ENCODE assay signal across 19 mouse cellular contexts in genomic region chr16:23326664-23327063, GRCm38 (mm10).
"Had no signal": no experiment of that assay in that cellular context is flagged by ENCODE, and none has a peak within 500 bp of the region (broad histone marks: within the 10 kb centered on the region; RNA-seq: fewer than 3 reads in every experiment).

No protein-coding gene starts in this region.

- H3K4me2 ChIP-seq: hindbrain, embryonic 14.5 days; intestine, embryonic 15.5 days; limb, embryonic 13.5 days; midbrain, embryonic 11.5 days; midbrain, embryonic 15.5 days; neural tube, embryonic 13.5 days had no signal

- ATAC-seq: intestine, embryonic 15.5 days; midbrain, embryonic 15.5 days had no signal

- H3K9me3 ChIP-seq: intestine, embryonic 15.5 days; limb, embryonic 13.5 days; megakaryocyte, embryonic 14.5 days; midbrain, embryonic 15.5 days; neural tube, embryonic 13.5 days had no signal

- H3K4me1 ChIP-seq: midbrain, embryonic 15.5 days had no signal

- H3K4me3 ChIP-seq: intestine, embryonic 15.5 days; layer of hippocampus, adult 2 months; limb, embryonic 13.5 days; megakaryocyte, embryonic 14.5 days; midbrain, embryonic 15.5 days; neural tube, embryonic 13.5 days had no signal

- H3K9ac ChIP-seq: hindbrain, embryonic 14.5 days; intestine, embryonic 15.5 days; limb, embryonic 13.5 days; liver, embryonic 14.5 days; midbrain, embryonic 15.5 days; neural tube, embryonic 13.5 days had no signal

- H3K27me3 ChIP-seq: intestine, embryonic 15.5 days; limb, embryonic 13.5 days; midbrain, embryonic 15.5 days; neural tube, embryonic 13.5 days had no signal

- DNase-seq: kidney, adult 18-20 months; kidney, postnatal 10 days; kidney, postnatal 4 days; left cerebral cortex, postnatal 4 days; retina, postnatal 1 day; right cerebral cortex, postnatal 4 days; spleen, adult 18-20 months; thymus, adult 18-20 months; thymus, postnatal 36 days had no signal

- H3K27ac ChIP-seq: hindbrain, embryonic 14.5 days; intestine, embryonic 15.5 days; layer of hippocampus, adult 2 months; limb, embryonic 13.5 days; liver, embryonic 14.5 days; macrophage; midbrain, embryonic 15.5 days; neural tube, embryonic 13.5 days had no signal
